Mouse (Mus musculus): ENCODE measurements around the gene Ank3.

- TF ChIP-seq CTCF (IDR thresholded peaks at IDR 0.05; ENCODE audit: low read depth, low read length) (no peak), POLR2A (IDR thresholded peaks at IDR 0.05; ENCODE audit: extremely low read depth, insufficient read depth, low read length) (no peak)
These were observed 67.6 kb downstream of the Ank3 start for GRCm38 (mm10) chr10:69466201-69466585.

Measured in liver, adult 2 months (tissue).